Mouse (Mus musculus): Measurements from ENCODE around the gene Cope.

The Cope gene

DNA sequence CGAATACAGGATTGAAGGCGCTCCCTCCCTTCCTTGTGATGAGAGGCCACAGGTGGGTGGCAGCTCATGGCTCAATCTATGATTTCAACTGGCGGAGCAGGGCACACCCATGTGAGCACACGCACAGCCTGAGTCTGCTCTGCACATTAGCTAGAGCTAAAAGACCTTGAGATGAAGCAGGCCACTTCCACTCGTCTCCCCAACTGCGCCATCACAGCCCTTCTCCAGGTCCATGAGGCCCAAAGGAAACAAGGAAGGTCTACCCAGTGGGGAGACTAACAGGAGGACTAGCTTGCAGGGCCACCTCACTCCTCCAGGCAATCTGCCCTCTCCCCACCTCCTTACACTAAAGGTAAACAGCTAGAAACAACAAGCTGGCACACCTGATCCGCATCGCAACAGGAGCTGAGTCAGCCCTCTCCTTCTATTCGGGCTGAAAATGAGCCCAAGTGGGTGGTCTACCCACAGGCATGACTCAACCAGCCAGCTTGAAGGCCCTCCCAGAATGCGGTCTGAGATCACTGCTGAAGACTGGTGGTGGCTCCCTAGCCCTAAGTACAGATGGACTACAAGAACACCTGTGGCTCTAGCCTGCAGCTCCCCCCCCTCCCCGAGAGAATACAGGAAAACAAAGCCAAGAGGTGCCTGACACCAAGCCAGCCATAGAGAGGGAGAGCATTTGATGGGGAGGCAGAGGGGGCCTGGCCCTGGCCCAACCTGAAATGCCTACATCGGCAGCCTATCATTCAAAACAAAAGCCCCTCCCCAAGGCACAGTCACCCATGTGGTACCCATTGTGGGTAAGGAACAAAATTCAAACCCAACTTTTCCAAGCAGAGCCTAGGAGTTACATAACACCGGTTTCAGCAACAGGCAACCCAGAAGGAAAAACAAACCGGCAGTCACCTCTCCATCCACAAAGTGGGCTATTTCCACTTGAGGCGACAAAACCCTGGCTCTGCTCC, 49.0 kb downstream of the Cope start:
- no peak for DNase-seq

DNA sequence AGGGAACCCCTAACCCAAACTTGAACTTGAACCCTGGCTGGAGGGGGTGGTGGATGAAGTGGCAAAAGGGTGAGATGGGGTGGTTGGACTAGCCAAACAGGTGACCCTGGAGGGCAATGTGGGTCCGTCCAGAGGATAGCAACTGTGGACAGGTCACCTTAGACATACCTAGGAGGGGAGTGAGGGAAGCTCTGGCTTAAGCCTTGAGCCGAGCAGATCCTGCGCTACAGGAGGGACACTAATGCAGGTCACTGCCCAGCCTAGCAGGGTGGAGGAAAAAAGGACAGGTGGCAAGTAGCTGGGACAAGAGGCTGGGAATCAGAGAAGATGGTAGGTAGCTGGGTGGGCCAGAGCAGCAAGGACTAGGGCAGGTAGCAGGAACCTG, 49.7 kb downstream of the Cope start:
- no peak for DNase-seq

DNA sequence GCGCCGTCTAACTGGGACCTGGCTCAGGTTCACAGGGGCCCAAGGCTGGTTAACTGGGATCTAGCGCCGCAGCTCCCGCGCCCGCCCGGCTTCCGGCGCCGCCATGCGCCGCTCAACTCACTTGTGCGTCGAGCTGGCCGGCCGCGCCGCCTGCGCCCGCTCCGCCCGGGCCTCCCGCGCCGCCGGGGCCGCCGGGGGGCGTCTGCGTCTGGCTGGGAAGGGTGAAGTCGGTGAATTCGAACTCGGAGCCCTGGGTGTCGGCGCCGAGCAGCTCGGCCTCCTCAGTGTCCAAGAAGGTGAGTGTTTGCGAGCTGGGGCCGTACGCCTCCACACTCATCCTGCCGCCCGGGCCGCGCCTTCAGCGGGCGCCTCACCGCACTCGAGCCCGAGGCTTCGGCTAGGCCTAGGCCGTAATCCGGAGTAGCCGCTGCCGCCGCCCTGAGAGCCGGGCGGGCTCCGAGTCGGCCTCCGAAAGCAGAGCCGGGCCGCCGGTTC, 50.4 kb downstream of the Cope start:
- peak; percentile 42 to 51 for DNase-seq

DNA sequence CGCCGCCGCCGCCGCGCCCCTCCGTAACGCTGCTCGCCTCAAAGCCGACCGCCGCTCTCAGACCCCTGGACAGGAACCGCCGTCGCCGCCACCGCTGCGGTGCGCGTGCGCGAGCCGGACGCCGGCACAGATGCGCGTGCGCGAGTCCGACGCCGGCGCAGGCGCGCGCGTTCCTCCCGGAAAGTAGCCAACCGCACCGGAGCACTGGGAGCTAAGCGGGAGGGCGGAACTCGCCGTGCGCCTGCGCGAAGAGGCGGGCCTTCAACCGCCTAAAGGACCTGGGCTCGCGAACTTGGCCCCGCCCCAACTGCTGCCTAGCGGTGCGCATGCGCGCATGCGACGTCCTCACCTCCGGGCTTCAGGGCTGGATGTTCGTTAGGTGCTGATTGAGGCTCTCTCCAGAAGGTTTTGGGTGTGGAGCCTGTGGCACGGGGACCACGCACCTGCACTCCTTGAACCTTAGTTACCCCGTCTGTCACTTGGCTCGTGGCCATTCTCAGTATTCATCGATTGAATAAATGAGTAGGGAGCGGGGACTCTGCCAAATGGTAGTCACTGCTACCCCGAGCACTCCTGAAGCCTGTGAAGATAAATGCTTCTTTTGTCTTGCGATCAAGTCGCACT, 51.0 kb downstream of the Cope start, which contains the start of gene Upf1:
Upf1 (minus strand) TSS at position 85 of the 624 bp plus-strand sequence.
- peak; percentile 98 to 99 for DNase-seq

DNA sequence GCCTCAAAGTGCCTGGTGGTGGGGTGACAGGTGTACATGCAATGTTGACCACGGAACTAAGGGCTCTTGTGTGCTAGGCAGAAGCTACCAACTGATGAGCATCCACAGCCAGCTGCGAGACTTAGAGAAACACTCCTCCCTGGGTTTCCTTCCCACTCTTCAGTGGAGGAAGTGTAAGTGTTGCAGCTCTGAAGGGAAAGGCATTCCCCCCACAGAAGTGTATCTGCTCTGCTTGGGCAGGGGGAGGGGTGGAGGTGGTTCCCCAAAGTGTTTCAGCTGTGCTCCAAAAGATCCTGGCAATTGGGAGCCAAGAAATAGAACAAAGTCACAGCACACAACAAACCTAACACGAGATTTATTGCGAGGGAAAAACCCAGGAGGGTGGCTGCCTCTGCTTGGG, 51.7 kb downstream of the Cope start:
- DNase-seq, result no peak

DNA sequence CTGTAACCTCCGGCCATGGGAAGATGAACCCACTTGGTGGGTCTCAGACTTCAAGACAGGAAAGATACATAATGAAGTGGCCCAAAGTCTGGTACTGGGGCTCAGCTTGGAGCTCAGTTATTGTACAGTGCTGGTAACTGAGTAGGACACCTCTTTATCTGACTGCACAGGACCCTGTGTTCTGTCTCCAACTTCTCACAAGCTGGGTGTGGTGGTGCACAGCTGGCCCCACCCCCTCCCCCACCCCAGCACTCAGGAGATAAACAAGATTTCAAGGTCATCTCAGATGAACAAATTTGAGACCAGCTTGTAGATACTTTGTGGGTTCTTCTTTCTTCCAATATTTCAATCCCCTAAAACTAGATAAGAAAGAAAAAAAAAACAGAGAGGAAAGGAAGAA, 53.8 kb downstream of the Cope start:
- no peak for DNase-seq

DNA sequence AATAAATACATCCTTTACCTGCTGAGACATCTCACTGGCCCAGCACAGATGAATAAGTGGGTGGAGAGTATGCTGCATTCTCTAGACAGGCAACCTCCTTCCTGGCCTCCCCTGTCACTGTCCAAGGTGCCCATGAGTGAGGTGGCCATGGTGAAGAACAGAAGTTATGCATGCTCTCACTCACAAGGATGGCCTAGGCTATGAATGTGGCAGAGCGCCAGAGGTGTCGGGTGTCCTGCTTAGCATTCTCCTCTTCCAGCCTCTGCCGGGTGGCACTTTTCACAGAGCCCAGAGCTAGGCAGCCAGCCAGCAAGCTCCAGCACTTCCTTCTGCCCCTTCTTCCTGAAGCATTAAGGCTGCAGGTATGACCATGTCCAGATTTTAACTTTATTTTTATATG, 57.1 kb downstream of the Cope start:
- DNase-seq, result no peak

DNA sequence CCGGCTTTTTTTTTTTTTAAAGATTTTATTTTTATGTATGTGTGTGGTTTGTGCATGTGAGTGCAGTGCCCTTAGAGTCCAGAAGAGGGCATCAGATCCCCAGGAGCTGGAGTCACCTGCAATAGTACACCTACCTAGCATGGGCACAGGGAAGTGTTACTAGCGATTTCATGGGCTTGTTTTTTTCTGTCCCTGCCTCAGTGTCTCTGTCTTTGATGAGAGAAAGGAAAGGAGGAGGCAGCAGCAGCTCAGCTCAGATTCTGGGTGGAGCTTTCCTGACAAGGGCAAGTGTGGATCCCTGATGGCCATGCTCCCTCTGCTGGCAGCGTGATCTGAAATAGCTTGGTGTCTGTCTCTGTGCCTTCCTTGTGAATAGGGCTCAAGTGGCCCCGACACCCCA, 58.5 kb downstream of the Cope start:
- DNase-seq, result no peak

DNA sequence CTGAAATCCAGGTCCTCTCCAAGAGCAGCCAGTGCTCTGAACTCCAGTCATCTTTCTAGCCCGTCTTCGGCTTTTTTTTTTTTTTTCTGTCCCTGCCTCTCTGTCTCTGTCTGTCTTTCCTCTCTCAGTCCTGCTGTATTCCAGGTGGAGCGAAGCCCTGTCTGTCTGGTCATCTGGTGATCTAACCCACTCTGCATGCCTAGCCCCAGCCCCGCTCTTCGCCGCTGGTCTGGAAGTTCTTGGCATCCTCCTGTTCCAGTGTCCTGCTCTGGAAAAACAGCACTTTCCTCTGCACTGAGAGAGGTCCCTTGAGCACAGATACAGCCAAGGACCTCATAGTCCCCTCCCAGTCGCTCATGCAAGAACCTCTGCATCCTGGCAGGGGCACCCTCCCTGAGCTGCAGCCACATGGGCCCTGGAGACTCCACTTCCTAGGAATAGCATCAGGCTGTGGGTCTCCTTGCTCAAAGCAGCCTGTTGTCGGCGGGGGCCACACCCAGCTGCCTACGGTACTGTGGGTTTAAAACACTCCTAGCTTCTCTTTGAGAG, 59.2 kb downstream of the Cope start:
- DNase-seq, result no peak
